Mouse (Mus musculus) lung, postnatal 4 days (tissue): ENCODE measurements around the gene A830018L16Rik.
"Not testable (repeated sequence)": the region's sequence is repeated elsewhere in the genome, so short reads cannot be mapped to it uniquely, and the experiment has no call there.

Experiments used
- DNase-seq, 2 experiments: peaks; one replicate each; pipeline ENCODE4 v3.0.0; 2021

The A830018L16Rik gene

DNA sequence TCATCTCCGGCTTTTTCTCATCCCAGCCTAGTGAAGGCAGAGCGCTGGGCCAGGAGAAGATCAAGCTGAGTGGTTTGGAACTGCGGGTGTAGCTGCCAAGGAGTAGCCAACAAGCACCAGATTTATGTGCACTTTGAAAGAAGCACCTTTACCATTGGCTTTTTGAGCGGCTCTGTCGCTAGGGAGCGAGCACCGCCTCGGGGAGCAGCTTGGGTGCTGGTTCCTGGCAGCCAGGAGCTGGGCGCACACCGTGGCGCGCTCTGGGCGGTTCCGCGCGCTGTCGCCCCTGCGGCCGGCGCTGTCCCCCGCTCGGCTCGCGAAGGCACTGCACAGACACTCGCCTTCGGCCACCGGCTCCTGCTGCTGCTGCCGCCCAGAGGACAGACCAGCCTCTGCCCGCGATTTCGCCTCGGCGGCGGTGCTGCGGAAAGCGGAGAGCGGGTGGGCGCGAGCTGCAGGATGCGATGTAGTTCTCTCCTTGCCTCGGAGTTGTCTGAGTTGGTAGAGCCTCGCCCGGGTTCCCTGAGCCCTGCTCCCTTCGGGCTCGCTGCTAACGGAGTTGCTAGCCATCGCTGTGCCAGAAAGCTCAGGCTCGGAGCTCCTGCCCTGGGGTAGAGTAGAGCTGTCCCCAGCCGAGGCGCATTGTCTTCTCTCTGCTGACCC lies at the start of gene A830018L16Rik:
TSS of gene A830018L16Rik (plus strand) at position 212 of the 663 bp plus-strand sequence.
- peak; percentile 71 to 77 for DNase-seq

DNA sequence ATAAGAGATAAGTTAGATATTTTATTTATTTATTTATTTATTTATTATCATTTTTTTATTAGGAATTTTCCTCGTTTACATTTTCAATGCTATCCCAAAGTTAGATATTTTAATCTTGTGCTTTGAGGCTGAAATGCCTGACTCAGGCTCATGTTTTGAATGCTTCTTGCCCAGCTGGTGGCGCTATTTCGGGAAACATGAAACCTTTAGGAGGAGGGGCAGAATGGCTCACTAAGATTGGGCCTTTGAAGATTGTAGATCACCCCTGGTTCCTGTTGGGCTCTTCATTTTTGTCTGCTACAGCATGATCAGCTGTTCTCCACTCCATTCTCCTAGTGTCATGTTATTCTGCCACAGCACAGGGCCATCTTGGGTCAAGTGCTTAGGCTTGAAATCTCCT lies 28.1 kb upstream of the A830018L16Rik start:
- DNase-seq, result no peak

DNA sequence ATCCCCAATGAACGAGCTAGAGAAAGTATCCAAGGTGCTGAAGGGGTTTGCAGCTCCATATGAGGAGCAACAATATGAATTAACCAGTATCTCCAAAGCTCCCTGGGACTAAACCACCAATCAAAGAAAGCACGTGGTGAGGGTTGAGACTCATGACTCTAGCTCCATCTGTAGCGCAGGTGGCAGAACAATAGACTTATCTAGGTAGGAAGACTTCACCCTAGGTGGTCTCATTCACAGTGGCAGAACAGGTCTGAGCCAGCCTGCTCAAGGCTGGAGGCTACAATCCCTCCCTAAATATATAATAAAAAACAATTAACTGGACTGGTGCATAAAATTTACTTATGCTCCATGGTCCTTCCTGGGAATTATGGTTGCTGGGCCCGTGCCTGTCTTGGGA lies 18.5 kb upstream of the A830018L16Rik start:
- no peak for DNase-seq

DNA sequence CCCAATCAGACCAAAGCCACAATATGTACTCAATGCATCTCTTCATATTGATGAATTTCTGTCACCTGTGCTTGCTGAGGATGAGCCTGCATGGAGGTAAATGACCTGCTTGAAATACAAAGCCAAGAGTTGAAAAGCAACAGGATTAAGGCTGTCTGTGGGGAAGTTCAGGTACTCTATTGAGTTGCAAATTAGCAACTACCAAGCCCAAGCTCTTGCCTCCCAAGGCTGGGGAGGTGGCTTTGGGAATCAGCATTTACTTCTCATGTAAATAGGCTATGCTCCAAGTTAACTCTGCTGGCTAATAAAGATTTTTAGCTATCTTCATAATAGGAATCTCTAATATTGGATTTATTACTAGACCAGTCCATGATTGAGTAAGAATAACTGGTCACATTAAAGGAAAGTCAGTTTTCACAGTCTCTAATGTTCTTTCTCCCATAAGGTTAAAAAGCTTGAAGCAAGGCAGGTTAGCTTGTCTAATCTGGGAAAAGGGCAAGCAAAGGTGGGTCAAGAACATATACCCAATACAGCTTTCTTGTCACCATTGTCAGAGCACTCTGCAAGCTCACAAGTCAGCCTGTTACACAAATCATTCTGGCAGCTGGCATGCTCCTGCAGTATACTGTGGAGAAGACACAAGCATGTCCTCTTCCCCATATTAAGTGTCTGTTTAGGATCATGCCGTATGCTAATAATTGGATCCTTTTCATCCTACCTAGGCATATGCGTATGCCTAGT lies 17.7 kb upstream of the A830018L16Rik start:
- no peak for DNase-seq

DNA sequence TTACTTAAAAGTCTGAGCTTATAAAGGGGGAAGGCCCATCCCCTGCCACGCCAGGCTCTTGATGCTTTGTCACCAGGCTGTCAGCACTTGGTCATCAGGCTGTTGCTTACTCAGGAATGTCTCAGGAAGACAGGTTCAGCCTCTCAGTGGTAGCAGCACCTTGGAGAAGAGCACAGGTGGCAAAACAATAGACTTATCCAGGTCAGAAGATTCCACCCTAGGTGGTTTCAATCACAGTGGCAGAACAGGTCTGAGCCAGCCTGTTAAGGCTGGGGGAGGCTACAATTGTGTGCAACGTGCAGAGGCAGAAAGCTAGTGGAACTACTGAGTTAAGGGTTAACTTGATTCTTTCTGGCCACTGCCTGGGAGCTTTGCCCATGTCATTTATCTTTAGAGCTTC lies 12.7 kb upstream of the A830018L16Rik start:
- no peak for DNase-seq

DNA sequence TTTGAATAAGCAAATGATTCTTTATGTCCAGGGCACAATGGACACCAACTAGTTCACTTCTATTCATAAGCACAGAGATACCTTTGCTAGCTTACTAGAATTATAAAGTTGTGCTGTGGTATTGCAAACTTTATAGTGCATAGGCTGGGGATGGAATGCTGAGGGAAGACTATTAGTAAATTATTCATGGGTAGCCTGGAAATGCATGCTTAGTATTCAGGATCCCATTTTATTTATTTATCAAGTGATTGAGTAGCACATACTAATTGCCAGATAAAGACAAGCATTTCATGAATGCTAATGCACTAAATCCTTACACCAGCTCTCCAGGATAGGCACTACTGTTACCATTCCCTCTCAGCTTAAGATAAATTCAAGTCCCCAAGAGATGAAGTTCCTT lies 8.4 kb upstream of the A830018L16Rik start:
- no peak for DNase-seq

DNA sequence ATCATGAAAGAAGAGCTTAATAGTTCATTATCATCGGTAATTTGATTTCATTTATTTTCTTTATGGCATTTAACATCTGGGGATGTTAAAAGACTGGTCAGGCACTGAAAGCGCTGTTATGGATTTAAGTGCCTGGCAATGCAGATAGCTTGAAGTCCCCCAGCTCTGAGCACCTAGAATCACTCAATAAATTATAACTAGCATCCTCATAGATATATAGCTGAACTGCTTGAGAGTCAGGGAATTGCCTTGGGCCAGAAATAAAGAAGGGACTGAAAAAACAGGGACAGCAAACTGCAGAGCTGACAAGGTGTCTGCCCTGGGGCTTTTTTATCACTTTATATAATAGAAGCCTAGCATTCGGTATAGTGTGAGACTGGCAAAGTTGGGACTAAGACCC lies 7.9 kb upstream of the A830018L16Rik start:
- DNase-seq, result no peak

DNA sequence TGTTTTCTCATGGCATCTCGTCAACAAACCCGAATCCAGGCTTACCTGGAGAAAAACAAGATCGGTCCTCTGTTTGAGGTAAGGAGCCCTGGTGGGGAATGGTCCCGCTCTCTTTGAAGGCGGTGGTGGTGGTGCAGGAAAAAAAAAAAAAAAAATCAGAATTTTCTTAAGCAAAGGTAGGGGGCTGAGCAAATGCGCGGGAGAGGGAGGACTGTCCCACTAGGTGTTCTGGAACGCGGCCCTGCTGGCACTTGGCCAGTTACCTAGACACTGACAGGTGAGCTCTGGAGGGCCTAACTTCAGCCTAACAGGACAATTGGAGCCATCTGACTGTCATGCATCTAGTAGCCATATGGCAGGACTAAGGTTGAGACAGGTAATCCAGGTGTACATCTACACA lies 655 bp downstream of the A830018L16Rik start:
- DNase-seq, result peak in 1 of 2 experiments; percentile 18

DNA sequence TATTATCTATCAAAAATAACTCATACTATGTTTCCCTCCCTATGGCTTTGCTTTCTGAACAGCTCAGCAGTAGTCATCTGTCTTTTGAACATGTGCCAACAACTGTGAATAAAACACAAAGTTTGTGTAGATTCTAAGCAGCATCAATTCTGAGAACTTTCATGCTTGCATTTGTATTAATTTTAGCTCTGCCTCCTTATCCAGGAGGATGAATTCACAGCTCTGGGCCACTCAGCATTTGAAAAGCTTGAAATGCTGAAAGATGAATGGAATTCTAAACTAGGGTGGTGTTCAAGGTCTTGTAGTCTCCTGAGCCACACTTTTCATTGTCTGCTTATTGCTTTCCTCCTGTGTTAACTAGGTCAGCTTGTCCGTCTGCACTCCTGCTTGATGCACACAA lies 13.4 kb downstream of the A830018L16Rik start:
- no peak for DNase-seq

DNA sequence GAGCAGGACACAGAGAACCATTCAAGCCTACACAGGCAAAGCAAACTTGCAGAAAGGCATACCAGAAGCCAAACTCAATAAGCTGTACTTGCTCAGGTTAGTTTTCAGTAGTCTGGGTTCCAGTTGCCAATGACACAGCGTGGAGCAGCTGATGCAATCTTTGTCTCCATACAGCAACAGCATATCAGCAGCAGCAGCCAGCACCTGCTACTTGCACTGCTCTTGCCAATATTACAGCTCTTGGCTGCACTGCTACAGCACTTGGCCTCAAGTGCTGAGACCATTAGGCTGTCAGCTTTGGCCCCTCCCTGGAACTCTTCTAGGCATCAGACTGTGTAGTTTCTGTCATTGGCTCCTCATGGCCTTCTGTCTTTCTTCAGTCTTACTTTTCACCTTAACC lies 44.4 kb downstream of the A830018L16Rik start:
- DNase-seq, result peak in 1 of 2 experiments; percentile 56

DNA sequence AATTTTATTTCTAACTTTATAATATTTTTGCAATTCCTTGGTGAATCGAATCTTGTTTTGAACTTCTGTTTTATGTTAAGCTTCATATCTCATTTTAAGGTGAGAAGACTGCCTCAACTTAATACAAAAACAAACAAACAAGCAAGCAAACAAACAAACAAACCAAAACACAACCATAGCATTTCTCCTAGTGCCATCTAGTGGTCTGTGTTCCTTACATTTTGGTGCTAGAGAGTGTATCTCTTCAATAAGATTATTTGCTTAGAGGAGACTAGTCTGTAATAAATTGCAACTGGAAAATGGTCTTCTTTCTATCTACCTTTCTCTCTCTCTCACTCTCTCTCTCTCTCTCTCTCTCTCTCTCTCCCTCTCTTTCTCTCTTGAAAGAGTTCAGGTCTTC lies 52.4 kb downstream of the A830018L16Rik start:
- no peak for DNase-seq

DNA sequence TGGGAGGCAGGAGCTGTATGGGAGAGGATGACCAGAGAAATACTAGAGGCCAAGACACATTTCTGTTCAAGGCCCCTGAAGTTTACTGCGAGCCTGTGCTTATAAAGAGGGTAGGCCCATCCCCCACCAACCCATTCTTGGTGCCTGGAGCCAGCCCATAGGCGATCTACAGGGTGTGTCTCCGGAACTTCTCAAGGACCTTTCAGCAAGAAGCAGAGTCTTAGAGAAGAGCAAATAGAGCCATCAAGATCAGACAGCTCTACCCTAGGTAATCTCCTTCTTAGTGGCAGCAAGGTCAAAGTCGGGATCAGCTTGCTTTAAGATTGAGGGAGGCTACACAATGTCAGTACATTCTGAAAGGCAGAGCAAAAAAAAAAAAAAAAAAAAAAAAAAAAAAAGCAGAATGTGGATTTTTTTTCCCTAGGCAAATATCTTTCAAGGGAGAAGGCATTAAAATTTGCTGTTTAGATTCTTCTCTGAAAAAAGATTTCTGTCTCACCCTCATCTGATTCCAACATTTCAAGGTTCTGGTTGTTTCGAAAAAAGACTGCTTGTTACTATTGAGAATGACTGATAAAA lies 53.2 kb downstream of the A830018L16Rik start:
- DNase-seq, result no peak

DNA sequence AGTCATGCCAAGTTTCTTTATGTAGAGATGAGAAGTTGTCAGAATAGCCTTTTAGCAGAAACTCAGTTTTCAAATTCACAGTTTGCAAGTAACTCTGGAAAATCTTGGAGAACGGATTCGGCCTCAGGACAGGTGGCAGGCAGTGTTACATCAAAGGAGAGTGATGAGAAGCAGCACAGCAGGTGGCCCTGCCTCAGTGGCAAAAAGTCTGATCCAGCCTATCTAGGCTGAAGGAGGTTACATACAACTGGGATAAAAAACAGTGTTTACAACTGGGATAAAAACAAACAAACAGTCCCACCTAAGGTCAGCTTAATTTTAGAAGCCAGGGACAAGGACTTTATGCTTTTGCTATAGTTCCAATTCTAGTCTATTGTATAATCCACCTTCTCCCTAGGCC lies 79.0 kb downstream of the A830018L16Rik start:
- no peak for DNase-seq

DNA sequence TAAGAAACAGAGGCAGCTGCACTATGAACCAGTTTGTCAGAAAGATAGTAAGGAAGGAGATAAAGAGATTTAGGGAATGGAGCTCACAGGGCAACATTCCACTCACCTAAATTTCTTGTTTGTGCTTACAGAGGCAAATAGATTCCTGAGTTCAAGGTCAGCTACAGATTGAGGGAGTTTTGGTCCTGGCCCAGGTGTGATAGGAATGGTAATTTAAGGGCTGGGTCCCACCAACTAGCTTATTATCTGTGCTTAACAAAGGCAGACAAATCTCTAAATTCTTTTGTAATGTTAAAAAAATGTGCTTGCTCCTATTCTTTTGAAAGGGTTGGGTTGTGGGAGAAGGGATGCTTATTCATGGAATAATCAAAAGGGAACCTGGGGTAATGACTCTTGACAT lies 87.7 kb downstream of the A830018L16Rik start:
- no peak for DNase-seq

DNA sequence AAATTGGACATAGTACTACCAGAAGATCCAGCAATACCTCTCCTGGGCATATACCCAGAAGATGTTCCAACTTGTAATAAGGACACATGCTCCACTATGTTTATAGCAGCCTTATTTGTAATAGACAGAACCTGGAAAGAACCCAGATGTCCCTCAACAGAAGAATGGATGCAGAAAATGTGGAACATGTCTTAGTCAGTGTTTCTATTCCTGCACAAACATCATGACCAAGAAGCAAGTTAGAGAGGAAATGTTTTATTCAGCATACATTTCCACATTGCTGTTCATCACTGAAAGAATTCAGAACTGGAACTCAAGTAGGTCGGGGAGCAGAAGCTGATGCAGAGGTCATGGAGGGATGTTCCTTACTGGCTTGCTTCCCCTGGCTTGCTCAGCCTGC lies 135.9 kb downstream of the A830018L16Rik start:
- DNase-seq, result not testable (repeated sequence)

DNA sequence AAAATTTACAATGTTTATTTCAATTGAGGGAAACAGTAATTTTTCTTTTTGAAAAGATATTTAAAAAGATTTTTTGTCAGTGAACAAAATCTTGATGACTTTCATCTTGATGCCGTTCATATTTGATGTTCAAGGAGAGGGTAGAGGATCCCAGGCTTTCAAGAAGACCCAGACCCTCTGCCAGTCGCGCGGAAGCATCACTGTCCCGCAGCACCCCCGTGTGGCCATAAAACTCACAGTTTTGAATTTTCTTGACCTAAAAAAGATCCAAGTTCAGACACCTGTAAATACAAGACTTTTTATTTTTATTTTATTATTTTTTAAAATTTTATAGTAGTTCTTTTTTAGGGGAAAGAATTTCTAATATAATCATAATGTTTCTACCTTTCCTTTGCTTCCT lies 151.4 kb downstream of the A830018L16Rik start:
- peak in 1 of 2 experiments; percentile 6 for DNase-seq

DNA sequence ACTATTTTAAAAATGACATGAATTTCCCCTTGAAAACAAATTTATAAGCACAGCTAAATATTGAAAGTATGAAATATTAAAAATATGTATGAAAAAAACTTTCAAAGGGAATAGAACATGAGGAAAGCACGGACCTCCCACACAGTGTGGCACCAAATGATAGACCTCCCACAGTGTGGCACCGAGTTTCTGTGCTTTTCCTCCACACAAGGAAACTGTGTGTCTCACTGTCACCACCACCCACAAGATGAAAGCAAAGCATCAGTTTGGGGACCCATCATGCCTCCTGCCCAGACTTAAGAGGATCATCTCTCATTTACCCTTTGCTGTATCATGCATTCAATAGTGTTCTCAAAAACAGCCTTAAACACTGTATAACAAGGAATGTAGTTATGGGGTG lies 152.8 kb downstream of the A830018L16Rik start:
- DNase-seq, result no peak

DNA sequence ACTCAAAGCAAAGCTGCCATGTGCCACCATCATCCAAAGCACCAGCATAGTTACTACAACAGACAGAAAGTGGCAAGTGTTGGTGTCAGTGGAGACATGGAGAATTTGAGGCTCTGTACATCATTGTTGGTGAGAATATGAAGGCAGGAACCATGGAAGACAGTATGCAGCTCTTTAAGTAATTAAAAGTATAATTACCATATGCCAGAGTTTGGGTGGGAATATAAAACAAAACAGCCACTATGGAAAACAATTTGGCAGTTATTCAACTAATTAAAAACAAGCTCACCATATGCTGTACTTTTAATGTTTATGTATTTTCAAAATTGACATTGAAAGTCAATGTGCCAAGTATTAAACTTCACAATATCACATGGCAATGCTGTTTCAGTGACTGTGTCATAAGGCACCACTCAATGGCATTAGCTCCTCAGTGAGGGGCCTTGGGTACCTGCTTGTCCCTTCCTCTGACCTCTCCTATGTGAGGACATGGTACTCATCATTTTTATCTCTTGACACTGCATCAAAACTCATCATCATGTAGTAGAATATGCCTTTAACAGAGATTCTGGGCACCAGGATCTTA lies 153.5 kb downstream of the A830018L16Rik start:
- DNase-seq, result no peak

DNA sequence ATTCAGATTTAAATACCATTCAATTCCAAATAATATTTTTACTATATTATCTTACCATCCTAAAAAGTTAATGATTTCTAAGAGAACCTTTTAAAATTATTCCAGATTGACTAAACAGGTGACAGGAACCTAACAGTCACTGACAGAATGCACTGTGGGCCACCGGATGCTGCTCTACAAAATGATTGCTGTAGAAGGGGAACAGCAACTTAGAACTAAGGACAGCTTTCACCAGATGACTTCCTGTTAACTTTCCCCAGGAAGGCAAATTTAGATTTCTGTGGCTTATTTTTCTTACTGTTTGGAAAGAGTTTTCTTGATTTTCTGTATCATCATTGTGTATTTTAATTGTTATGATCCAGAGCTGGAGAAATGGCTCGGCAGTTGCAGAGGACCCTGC lies 156.4 kb downstream of the A830018L16Rik start:
- no peak for DNase-seq

DNA sequence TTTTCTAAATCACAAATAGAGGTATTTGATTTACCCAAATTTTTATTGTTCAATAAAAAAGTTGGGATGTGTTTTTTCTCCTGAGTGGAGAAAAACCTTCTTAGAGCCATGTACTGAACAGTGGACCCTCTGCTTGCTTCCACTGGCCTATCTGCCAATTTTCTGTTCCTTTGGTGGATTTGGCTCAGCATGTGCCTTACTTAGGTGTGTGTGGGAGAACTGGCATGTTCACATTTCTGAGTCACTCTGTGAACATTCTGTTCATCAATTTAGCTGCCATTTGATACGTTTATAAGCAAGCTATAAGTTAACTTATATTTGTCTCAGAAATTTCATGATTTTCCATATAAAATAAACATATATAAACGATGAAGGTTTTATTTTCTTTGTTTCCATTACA lies 159.6 kb downstream of the A830018L16Rik start:
- no peak for DNase-seq

DNA sequence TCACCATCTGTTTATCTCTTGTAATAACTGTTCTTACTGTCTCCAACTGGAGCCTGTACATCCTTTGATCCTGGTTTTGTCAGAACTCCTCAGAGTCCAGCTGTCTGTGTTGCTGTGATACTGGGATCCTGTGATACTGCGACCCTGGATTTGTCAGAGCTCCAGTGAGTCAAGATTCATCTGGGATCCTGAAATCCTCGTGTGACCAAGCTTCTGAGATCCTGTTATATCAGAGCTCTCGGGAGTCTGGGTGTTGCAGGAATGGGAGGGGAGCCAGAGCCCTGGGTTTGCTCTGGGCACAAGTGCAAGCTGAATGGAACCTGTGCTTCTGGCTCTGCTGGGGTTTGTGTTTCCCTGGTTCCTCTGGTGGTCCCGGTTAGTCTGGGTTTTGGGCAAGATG lies 166.1 kb downstream of the A830018L16Rik start:
- no peak for DNase-seq

DNA sequence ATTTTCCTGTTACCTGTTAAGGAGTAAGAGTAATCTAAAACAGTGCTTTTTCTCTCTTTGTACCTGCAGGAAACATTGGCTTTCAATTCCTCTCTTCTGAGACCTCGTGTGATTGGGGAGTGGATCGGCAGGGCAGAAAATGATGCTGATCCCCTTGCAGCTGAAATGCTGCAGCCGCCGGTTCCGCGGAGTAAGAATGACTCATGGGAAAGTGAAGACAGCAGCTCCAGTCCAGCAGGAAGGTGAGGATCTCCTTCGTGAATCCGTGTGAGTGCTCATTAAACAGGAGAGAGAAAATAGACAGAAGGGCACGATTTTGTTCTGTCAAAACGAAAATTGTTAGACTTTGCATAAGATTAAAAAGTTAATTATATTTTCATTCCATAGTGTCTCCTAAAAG lies 174.4 kb downstream of the A830018L16Rik start:
- no peak for DNase-seq

DNA sequence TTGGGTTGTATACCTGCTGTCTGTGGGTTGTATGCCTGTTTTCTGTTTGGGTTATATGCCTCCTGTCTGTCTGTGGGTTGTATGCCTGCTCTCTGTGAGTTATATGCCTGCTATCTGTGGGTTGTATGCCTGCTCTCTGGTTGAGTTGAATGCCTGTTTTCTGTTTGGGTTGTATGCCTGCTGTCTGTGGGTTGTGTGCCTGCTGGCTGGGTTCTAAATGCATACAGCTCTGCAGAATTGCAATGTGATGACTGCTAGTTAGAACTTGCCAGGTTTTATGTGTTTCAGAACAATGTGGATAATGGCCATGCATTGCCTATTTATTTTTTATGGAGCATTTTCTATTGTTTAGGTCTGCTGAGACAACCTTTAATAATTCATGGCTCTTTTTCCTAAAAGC lies 236.2 kb downstream of the A830018L16Rik start:
- no peak for DNase-seq

DNA sequence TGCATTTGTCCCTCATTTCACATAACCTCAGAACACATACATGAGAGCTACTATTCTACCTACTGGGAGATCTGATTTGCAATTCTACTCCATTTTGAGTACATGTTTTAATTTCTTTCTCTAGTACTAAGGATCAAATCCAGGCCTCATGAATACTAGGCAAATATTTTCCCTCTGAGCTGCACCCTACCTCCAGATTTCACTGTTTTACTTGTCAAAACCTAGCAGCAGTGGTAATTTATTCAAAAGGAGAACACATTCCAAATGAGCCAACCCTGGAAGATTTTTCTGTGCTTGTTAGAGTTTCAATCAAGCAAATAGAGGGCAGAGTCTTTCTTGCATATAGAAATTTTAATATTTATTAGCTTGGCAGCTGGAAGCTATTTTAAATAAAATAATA lies 238.9 kb downstream of the A830018L16Rik start:
- DNase-seq, result no peak
